Mouse (Mus musculus) stomach, postnatal 0 days (tissue): ENCODE measurements around the gene Pip4k2c. TPM values are rescaled to one million over a fixed set of nuclear protein-coding genes. Genes with fewer than 3 reads are reported as not detected.
"Not testable (repeated sequence)": the region's sequence is repeated elsewhere in the genome, so short reads cannot be mapped to it uniquely, and the experiment has no call there.

ENCODE experiments used
- ATAC-seq: fragments of 200-750 bp; cut with Nextera tagmentation; 2 replicates; pipeline ENCODE4 v1.8.0; 2017; ENCODE audit not compliant: low FRiP score, low TSS enrichment
- DNase-seq: peaks from one replicate; pipeline ENCODE4 v3.0.0-alpha.2; 2016; ENCODE audit warnings: low spot score
- H3K27ac ChIP-seq: fragments of 300-500 bp; sonication (generic); replicated peaks from 2 replicates; pipeline ENCODE4 v1.5.1; 2014; ENCODE audit warnings: mild to moderate bottlenecking, control low read depth
- H3K27me3 ChIP-seq: fragments of 300-500 bp; sonication (generic); 2 replicates; pipeline ENCODE4 v1.6.1; 2014; ENCODE audit warnings: low read length; ENCODE audit not compliant: control insufficient read depth, insufficient read depth
- H3K36me3 ChIP-seq: fragments of 300-500 bp; sonication (generic); 2 replicates; pipeline ENCODE4 v1.6.1; 2014; ENCODE audit warnings: low read length, mixed read lengths; ENCODE audit not compliant: control insufficient read depth, insufficient read depth
- H3K4me1 ChIP-seq: fragments of 300-500 bp; sonication (generic); replicated peaks from 2 replicates; pipeline ENCODE4 v1.6.1; 2014; ENCODE audit warnings: antibody characterized with exemption; ENCODE audit not compliant: control insufficient read depth, insufficient read depth
- H3K4me2 ChIP-seq: fragments of 300-500 bp; sonication (generic); replicated peaks from 2 replicates; pipeline ENCODE4 v1.6.1; 2014; ENCODE audit warnings: low read depth, mild to moderate bottlenecking, control low read depth, moderate library complexity
- H3K4me3 ChIP-seq: fragments of 300-500 bp; sonication (generic); 2 replicates; pipeline ENCODE4 v1.5.1; 2014; ENCODE audit warnings: low read depth, low read length, control low read depth
- H3K9ac ChIP-seq: fragments of 300-500 bp; sonication (generic); 2 replicates; pipeline ENCODE4 v1.6.1; 2014; ENCODE audit warnings: mild to moderate bottlenecking, low read length, control low read depth, mixed read lengths
- H3K9me3 ChIP-seq: fragments of 300-500 bp; sonication (generic); 2 replicates; pipeline ENCODE4 v1.6.1; 2016; ENCODE audit warnings: low read length; ENCODE audit not compliant: control insufficient read depth
- CTCF ChIP-seq: IDR thresholded peaks from 2 replicates; pipeline ENCODE4 v1.5.1; 2016; ENCODE audit warnings: antibody characterized with exemption, low read depth, mild to moderate bottlenecking, moderate library complexity
- EP300 ChIP-seq: optimal IDR thresholded peaks from 2 replicates; pipeline ENCODE3; 2016; ENCODE audit warnings: antibody characterized with exemption
- WGBS: fragments of 180-500 bp; shearing (Covaris S2); extraction: QIAGEN DNeasy Blood & Tissue Kit; methylation state at CpG from one replicate; pipeline ENCODE4 v1.1.7; 2014; 5-methylcytosine and 5-hydroxymethylcytosine counted together
- polyA plus RNA-seq: library from polyadenylated mRNA; unstranded; fragments of >200 nt; fragmentation: Nextera tagmentation; extraction: Ambion mirVana; gene quantifications from 2 replicates; pipeline ENCODE4 v1.2.1, GENCODE M21; 2015

The Pip4k2c gene
- polyA plus RNA-seq, 1 experiment from 2014 or later, result 23.2 TPM

- Histone ChIP-seq H3K9ac (peak overlapping the region; percentile 77), H3K27ac (peak overlapping the region; percentile 88), H3K27me3 (no peaks in the 10 kb centered on the region), H3K4me1 (0 out of 2 replicates have a peak, but pooled peaks cover 6% of the 10 kb centered on the region), H3K4me3 (peak overlapping the region; percentile 61), H3K9me3 (no peaks in the 10 kb centered on the region), H3K4me2 (peak overlapping the region; percentile 99), H3K36me3 (no peaks in the 10 kb centered on the region)
- no peak for TF ChIP-seq EP300
- TF ChIP-seq CTCF, result 0 out of 2 replicates have a peak, but pooled peaks have one; percentile 1
- peak; percentile 55 for ATAC-seq
- peak; percentile 73 for DNase-seq
- under 1% methylated on average over 50 of the region's 56 CpGs for WGBS
Observed at GRCm38 (mm10) chr10:127165654-127166403, 45.6 kb downstream of the Pip4k2c start.

DNA sequence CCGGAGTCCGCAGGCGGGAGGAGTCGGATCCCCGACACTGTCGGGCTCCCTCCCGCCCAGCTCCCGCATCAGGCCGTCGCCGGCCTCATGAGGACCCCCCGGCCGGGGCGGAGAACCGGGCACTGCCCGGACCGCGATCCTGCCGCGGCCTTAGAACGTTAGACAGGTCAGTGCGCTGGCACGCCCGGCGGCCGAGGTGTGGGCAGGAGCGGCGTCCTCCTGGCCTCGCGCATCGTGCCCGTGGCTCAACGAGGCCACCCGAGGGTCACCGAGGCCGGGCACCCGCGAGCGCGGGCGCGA lies 46.1 kb downstream of the Pip4k2c start:
- no peaks in the 10 kb centered on the region for H3K36me3 ChIP-seq
- no peaks in the 10 kb centered on the region for H3K9me3 ChIP-seq
- ATAC-seq (no peak; the same call in none of the 2 replicates), DNase-seq (no peak)
- 0 out of 2 replicates have a peak, but pooled peaks cover 4% of the 10 kb centered on the region for H3K4me1 ChIP-seq
- H3K4me2 ChIP-seq, result peak overlapping the region; percentile 99
- under 1% methylated on average over 20 of the region's 42 CpGs for WGBS
- peak overlapping the region; percentile 77 for H3K9ac ChIP-seq
- TF ChIP-seq EP300 (no peak), CTCF (no peak)
- H3K27ac ChIP-seq, result peak overlapping the region; percentile 88
- H3K4me3 ChIP-seq, result peak overlapping the region; percentile 61
- H3K27me3 ChIP-seq, result no peaks in the 10 kb centered on the region

GRCm38 (mm10) chr10:127164631-127165353 lies 46.6 kb downstream of the Pip4k2c start, which contains the start of gene B4galnt1:
Gene B4galnt1, plus strand, starts transcription at chr10:127165225.
- TF ChIP-seq CTCF (peak; percentile 86), EP300 (no peak)
- no peaks in the 10 kb centered on the region for H3K36me3 ChIP-seq
- 5% methylated on average over 37 of the region's 52 CpGs for WGBS
- DNase-seq (peak; percentile 87), ATAC-seq (peak; percentile 83)
- 0 out of 2 replicates have a peak, but pooled peaks cover 4% of the 10 kb centered on the region for H3K4me1 ChIP-seq
- H3K9ac ChIP-seq, result peak within 1 kb of the TSS; percentile 77
- no peaks in the 10 kb centered on the region for H3K27me3 ChIP-seq
- H3K4me3 ChIP-seq, result peak within 1 kb of the TSS; percentile 61
- peak within 1 kb of the TSS; percentile 99 for H3K4me2 ChIP-seq
- H3K9me3 ChIP-seq, result no peaks in the 10 kb centered on the region
- H3K27ac ChIP-seq, result peak within 1 kb of the TSS; percentile 88

GRCm38 (mm10) chr10:127164190-127164589 lies 47.2 kb downstream of the Pip4k2c start:
- Histone ChIP-seq H3K27me3 (no peaks in the 10 kb centered on the region), H3K9me3 (no peaks in the 10 kb centered on the region), H3K4me3 (no peak overlapping the region), H3K27ac (no peak overlapping the region), H3K36me3 (no peaks in the 10 kb centered on the region), H3K4me1 (0 out of 2 replicates have a peak, but pooled peaks cover 4% of the 10 kb centered on the region), H3K9ac (no peak overlapping the region), H3K4me2 (no peak overlapping the region)
- 91% methylated on average over 4 of the region's 4 CpGs for WGBS
- TF ChIP-seq EP300, result no peak
- TF ChIP-seq CTCF, result no peak
- DNase-seq (no peak), ATAC-seq (no peak)

DNA sequence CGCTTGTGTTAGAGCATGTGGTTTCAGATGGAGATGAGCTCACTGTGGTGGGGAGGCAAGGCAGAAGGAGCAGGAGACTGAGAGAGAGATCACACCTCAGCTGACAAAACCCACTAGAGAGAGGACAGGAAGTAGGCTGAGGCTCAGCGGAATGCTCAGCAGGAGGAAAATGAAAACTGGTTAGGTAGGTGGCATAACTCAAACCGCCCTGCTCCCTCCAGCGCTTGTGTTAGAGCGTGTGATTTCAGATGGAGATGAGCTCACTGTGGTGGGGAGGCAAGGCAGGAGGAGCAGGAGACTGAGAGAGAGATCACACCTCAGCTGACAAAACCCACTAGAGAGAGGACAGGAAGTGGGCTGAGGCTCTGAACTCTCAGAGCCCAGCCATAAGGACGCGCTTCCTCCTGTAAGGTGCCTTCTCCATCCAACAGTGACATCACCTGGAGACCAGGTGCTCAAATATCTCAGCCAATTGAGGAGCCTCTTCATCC lies 48.6 kb downstream of the Pip4k2c start:
- not testable (repeated sequence) for H3K36me3 ChIP-seq, ATAC-seq, H3K9me3 ChIP-seq, H3K27me3 ChIP-seq, H3K4me2 ChIP-seq, DNase-seq, H3K9ac ChIP-seq, H3K4me3 ChIP-seq, H3K4me1 ChIP-seq, H3K27ac ChIP-seq
- 42% methylated on average over 7 of the region's 7 CpGs for WGBS
